Mouse (Mus musculus) heart, adult 18-20 months (tissue): Measurements from ENCODE around the gene Rnf150. TPM values are rescaled to one million over a fixed set of nuclear protein-coding genes. Genes with fewer than 3 reads are reported as not detected.
A peak's percentile ranks its signal among the peaks of the same experiment; 100 is the strongest.

Experiments used
- DNase-seq, 2 experiments: peaks; one replicate each; pipeline ENCODE4 v3.0.0; 2021 to 2022; ENCODE audit warnings: mixed read lengths in 1 of 2
- total RNA-seq, 2 experiments: library from RNA; stranded (reverse); gene quantifications; 2 replicates each; pipeline ENCODE4 v1.2.3; 2021

Gene Rnf150
- total RNA-seq, 2 experiments from 2014 or later = 14.7 to 15.1 TPM

DNA sequence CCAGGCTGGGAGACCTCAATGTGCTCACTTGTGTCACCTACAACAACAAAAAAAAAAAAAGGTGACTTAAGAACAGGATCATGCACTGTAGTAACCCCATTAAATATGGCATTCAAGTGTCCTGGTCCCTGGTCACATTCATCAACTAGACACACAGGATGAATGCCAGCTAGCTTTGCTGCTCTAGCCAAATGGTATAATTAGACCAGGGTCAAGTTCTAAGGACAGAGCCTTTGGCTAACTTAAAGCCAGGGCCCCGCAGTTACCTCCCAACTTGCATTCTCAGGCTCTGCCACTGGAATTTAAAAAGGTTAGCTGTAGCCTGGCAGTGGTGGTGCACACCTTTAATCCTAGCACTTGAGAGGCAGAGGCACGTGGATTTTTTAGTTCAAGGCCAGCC lies 165.1 kb downstream of the Rnf150 start:
- DNase-seq = peak; percentile 47 to 76

DNA sequence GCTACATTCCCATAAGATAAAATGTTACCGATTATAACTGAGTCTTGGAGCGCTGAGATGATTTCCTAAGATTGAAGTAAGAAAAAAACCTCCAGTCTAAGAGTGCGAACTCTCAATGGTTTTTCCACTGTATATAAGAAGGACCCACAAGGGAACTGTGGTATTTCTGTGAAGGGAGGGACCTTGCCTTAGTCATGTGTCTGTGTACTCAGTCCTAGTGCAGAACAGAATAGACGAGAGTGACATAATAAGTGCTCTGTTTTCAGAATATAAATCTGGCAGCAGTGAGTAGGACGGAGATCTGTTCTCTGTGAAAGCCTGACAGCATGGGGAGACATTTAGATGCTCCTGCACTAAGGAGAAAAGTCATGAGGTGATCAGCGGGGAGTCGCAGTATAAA lies 169.6 kb downstream of the Rnf150 start:
- peak in 1 of 2 experiments; percentile 14 for DNase-seq

DNA sequence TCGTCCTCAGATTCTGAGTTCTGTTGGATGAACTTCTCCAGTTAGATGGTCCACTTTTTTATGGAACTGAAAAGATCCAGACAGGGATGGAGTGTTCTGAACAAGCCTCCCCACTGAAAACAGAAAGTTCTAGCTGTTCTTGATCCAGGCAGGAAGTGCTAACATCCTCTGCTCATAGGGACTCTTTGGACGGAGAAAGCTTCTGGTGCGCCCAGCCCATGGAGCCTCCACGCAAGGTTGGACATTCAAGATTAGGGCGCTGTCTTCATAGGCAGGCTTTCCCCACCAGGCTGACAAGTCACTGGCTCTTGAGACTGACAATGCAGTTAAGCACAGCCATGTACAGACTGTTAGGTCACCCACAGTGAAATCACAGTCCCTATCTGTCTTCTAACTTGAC lies 172.0 kb downstream of the Rnf150 start:
- no peak for DNase-seq

DNA sequence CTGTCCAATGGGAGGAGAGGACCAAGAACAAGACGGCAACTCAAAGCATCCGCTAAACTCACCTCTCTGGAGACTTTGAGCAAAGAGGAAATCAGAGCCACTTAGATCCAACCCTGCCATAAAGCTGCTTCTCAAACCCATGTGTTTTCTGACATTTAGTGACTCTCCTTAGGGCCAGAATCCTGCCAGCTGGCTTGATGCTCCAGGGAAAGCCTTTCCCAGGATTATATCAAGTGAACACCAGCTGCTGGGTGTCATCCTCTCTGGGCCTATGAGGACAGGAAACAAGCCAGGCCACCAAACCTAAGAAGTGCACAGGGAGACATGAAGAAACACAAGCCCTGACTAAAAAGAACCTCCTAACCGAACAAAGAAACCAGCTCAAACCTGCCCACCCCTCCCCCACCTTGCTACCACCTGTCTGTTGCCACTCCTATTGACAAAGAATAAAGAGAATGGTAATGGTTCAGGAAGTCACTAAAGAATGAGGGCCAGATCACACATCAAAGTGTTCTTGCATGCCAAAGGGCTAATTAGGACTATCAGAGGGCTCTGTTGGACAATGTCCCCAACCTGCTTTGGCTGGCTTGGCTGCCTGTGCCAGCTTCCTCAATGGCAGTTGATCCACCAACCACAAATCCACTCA lies 173.5 kb downstream of the Rnf150 start:
- peak; percentile 48 to 70 for DNase-seq

DNA sequence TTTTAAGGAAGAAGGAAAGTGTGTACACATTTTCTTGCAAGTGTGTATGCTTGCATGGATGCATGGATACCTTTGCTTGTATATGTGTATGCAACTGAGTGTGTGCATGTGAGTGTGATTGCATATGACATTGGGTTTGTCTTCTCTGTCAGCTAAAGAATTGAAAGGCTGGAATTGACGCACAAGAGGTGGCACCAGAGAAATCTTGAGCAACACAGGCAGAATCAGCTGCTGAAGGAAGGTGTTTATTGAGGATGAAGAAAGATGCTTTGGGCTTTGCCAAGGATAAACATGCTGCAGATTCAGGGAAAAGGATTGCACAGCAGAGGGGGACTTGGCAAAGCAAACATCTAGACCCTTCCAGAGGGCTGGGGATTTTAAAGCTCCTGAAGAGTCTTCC lies 174.2 kb downstream of the Rnf150 start:
- peak in 1 of 2 experiments; percentile 2 for DNase-seq

DNA sequence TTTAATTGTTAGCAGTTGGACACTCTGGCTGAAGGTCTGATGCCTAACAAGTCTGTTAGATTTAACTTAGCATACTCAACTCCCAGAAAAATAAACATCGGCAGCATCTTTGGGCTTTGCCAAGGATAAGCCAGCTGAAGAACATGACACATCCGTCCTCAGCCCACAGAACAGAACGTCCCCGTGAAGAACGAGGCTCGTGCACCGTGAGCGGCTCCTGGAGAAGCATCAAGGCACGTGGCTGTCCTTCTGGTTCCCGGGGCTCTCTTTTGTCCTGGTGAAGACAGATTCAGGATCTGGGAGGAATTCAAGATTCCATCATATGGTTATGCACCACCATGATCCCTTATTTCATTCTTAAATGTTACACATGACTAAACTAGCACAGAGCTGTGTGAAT lies 175.4 kb downstream of the Rnf150 start:
- peak; percentile 36 to 53 for DNase-seq

DNA sequence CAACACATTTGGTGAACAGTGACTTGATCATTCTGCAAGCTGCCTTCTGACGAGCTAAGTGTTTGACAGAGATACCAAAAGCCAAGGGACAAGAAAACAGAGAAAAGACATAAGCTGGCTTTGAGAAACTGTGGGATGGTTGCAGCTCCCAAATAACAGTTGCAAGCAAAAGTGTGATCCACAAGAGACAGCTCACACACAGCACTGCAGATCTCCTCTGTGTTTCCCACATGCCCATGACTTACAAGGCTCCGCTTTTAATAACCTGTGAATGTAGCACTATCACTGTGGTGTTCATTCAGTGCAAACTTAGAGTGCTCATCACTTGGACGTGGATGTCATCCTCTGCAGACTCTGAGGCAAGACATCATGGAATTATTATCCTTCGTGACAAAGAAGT lies 178.3 kb downstream of the Rnf150 start:
- DNase-seq = no peak

DNA sequence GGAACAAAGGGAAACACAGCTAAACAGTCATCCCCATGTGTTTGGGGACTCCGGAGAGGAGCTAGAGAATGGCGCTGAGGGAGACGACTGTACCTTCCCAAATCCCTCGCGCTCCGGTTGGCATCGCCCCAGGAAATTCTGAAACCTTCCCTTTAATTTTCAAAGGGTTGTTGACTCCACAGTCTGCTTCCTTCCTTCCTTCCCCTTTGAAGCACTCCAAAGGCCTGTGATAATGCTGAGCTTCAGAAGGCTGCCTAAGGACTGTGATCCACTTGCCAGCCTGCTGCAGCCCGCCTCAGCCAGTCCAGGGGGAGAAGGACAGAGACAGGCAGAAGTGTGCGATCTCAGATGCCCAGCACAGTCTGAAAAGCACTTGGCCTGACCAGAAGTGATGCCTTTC lies 183.8 kb downstream of the Rnf150 start:
- peak; percentile 56 to 61 for DNase-seq

DNA sequence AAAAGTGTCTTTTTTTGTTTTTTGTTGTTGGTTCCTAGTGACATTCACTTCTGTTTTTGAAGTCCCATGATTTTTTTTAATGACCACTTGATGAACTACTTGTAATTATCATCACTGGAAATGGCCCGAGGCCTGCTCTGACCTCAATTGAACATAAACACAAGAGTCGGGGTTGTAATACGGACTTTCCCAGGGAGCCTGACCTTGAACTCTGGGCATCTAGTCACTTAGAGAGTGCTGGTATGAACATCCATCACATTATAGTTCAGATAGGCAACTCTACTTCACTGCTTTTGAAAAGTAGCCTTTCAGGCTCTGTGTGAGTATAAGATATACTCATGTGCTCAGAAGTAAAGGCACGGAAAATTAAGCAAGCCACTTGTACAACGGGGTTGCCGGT lies 185.4 kb downstream of the Rnf150 start:
- no peak for DNase-seq

DNA sequence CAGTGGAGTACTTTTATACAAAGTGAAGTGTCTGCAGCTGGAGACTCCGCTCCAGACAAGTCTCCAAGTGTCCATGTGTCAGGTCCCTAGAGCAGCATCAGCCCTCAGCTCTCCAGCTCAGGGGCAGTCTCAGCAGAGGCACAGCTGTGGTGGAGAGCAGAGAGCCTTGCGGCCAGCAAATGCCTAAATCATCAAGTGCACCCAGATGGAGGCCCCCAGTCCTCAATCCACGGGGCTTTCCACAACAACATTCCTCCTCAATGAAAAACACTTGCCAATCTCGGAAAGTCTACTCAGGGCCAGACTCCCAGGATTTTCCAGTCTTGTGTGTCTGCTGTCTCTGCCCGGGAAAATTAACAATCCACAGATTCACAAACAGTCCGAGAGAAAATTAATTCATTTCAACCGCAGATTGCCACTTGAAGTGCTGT lies 186.0 kb downstream of the Rnf150 start:
- peak in 1 of 2 experiments; percentile 73 for DNase-seq

DNA sequence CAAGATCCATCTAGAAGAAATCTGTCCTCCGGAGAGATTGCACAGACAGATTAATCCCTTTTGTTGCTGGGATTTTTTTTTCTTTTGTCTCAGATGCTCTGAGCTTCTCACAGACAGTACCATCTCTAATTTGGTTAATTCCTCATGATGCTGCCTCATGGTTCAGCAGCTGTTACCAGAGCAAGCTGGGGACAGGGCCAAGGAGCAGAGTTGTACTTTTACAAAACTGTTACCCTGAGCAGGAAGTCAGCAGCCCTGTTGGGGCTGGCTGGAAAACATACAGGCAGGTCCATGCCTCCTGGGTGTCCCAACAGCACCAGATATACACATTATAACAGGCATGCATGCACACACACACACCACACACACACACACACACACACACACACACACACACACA lies 186.5 kb downstream of the Rnf150 start:
- peak; percentile 53 to 62 for DNase-seq

DNA sequence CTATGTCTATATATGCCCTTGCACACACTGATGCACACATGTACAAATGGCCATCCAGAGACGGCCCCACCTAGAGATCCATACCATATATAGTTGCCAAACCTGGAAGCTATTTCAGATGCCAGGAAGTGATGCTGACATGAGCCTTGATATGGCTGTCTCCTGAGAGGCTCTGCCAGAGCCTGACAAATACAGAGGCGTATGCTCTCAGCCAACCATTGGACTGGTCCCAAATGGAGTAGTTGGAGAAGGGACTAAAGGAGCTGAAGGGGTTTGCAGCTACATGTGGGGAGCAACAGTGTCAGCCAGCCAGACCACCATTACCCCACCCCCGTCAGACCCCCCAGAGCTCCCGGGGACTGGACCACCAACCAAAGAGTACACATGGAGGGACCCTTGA lies 189.7 kb downstream of the Rnf150 start:
- DNase-seq = no peak

DNA sequence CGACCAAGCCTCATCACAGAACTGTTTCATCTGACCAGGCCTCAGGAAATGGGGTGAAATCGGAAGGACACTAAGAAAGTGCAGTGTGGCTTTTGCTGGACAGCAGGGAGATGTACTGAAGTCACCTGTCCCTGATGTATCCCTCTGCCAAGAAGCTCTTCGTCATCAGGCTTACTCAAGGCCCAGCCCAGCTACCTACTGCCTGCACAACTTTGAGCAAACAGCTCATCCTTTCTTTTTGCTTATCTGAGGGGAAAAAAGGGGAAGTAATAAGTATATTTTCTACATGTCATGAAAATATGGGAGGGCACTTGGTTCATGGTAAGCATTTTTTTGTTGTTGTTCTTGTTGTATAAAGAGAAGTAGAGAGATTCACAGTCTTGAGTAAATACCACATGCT lies 191.6 kb downstream of the Rnf150 start:
- DNase-seq = no peak

DNA sequence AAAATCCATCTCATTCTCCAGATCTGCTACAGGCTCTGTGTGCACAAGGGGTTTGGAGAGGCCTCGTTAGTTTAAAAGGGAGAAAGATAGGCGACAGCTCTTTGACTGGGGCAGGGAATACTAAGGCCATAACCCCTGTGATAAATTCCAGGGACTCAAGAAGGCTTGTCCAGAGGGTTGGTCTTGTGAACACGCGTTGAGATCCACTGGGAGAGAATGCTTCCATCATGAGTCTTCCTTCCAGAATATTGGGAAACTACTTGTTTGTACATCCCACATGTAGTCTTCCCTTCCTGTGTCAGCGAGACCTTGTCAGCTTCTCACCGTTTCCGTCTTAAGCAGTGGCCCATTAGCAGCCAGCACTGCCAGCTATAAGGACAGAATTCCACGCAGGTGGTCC lies 195.8 kb downstream of the Rnf150 start:
- DNase-seq = no peak

DNA sequence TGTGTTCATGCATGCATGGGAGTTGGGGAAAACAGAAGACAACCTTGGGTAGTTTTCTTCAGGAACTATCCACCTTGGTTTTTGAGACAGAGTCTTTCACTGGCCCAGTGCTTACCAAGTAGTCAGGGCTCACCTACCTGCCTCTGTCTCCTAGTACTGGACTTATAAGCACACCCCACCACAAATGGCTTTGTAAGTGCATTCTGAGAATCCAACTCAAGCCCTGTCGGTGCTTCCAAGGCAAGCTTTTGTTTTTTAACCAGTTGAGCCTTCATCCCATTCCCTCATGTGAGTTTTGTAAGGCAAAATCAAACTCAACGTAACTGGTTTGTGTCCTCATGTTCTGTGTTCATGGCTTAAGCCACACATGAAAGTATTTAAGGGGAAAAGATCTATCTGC lies 196.9 kb downstream of the Rnf150 start:
- no peak for DNase-seq

DNA sequence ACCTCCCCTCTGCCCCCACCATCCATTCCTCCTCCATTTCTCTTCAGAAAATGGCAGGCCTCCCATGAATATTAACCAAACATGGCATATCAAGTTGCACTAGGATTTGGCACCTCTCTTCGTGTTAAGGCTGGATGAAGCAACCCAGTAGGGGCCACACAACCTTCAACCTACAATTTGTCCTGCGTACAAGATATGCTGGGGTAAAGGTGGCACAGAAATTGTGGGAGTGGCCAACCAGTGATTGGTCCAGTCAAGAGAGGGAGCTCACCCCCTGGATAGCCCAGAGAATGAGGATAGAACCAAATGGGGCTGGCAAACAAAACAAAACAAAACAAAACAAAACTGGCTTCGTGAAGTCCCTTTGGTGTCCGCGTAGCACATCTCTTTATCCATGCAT lies 198.1 kb downstream of the Rnf150 start:
- no peak for DNase-seq

DNA sequence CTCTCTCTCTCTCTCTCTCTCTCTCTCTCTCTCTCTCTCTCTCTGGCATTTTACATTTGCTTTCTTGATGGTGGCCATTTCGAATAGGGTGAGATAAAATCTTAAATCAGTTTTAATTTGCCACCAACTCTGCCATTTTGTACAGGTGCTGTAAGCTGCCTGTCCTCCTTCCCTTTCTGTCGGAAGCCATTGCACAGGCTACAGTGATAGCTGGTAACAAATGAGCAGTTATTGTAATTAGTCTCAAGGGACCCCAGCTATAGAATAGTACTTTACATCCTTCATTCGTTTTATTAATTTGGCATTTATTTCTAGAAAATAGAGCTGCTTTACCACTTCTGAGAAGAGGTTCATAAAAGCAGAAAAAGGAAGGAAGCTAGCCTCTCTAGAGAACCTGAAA lies 198.7 kb downstream of the Rnf150 start:
- DNase-seq = no peak

DNA sequence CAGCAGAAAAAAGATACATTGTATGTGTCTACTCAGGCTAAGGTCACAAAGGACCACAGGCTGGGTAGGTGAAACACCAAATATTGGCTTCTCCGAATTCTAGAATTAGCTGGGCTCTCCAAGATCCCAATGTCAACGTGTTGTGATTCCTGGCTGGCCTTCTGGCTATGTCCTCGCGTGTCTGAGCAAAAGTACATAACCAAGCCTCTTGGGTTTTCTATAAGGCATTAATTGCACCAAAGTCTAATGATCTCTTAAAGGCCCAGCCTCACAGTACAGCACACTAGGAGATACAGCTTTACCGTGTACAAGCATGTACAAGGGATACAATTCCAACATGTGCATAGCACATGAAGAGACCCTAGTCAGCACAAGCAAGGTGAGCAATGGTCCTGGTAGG lies 199.1 kb downstream of the Rnf150 start:
- no peak for DNase-seq

DNA sequence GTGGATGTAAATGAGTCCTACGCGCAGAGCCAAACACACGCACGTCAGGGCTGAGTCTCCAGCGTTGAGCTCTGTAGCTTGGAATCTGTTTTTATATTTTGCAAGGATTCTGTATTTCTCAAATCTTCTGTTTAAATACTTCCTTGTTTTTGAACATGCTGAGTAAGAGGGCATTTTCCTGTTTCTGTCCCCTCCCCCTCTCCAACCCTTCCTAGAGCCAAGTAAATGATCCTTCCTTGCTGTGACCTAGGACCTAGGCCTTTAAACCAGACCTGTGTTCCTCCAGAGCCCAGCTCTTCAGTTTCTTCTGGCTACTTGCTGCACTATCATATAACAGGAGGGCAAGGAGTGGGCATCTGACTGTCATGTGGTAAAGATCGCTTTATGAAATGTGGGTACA lies 200.9 kb downstream of the Rnf150 start:
- DNase-seq = peak in 1 of 2 experiments; percentile 60

DNA sequence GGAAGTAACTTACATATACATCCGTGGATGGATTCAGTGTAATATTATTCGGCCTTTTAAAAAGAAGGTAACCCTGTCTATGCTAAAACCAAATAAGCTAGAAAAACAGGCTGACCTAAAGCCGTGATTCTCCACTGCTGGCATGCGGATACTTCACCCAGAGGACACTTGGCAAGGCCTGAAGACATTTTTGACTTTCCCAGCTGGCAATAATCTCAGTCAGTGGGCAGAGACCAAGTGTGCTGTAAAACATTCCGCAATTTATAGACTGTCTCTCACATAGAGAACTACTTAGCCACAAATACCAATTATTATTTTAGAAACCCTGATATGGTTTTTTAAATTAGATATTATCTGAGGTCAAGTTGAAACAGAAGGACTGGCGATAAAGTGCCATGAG lies 202.9 kb downstream of the Rnf150 start:
- no peak for DNase-seq

DNA sequence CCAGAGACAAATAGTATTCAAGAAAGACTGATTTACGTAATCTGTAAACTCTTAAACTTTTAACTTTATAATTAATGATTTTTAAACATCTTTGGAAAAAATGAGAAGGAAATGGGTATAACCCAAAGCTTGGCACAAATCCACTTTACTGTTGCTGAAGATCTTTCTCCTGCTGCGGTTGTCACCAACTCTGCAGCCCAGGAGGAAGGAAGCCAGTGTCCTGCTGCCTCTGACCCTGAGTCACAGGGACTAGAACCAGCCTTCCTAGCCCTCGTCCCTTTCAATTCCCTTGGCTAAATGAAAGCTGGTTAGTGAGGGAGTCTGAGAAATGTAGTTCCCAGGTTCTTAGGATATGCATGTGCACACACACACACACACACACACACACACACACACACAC lies 203.7 kb downstream of the Rnf150 start:
- peak in 1 of 2 experiments; percentile 51 for DNase-seq

DNA sequence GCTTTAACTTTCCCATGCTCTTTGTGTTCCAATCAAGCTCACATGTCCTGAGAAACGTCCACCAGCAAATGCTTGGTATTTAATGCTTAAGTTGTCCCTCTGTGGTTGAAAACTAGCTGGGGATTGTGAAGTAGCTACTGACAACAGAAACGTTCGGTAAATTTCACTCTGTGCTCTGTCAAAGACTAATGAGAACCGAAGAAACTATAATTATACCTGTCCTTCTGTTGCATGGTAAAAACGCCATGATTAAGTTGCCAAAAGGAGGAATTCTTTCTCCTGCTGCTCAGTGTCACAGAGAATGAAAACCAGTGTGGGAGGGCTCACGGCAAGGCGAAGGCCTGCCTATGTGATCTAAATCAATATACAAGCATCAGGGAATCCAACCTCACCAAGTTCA lies 204.8 kb downstream of the Rnf150 start:
- no peak for DNase-seq

DNA sequence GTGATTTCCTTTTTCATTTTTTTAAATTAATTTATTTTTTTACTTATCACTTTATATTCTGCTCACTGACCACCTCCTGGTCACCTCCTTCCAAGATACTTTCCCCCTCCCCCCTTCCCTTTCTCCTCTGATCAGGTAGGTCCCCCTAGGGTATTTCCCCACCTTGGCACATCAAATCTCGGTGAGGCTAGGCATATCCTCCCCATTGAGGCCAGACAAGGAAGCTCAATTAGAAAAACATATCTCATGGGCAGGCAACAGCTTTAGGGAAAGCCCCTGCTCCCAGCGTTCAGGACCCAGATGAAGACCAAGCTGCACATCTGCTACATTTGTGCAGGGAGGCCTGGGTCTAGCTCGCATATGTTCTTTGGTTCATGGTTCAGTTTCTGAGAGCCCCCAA lies 211.1 kb downstream of the Rnf150 start:
- no peak for DNase-seq

DNA sequence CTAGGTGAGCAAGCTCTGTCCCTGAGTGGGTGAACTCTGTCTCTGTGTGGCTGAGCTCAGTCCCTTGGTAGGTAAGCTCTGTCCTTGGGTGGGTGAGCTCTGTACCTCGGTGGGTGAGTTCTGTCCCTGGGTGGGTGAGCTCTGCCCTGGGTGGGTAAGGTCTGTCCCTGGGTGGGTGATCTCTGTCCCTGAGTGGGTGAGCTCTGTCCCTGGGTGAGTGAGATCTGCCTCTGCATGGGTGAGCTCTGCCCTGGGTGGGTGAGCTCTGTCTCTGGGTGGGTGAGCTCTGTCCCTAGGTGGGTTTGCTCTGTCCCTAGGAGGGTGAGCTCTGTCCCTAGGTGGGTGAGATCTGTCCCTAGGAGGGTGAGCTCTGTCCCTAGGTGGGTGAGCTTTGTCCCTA lies 213.5 kb downstream of the Rnf150 start:
- DNase-seq = no peak

DNA sequence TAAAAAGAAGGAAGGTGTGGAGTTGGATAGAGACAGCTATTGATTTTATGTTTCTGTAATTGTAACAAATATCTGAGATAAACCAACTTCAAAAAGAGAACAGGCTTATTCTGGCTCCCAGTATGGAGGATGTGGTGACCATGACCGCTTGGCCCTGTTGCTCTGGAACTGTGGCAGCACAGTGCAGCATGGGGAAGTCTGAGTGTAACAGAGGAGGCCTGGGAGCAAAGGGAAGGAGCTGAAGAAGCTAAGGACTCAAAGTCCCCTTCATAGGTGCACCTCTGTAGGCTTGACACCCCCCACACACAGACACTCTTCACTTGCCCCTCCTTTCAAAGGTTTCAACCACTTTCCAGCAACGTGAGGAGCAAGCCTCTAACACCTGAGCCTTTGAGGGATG lies 214.2 kb downstream of the Rnf150 start:
- no peak for DNase-seq
